Mouse (Mus musculus) cortical plate, adult 2 months (tissue): Measurements from ENCODE around the gene Gpd1l.

Source experiments
- CTCF ChIP-seq: fragments of 200-500 bp; IDR thresholded peaks from 2 replicates; pipeline ENCODE4 v1.5.1; 2011; ENCODE audit warnings: mild to moderate bottlenecking, control low read depth, low read length; ENCODE audit not compliant: insufficient read depth; ENCODE audit errors: extremely low read depth
- POLR2A ChIP-seq: fragments of 200-500 bp; IDR thresholded peaks from 2 replicates; pipeline ENCODE4 v1.6.1; 2011; ENCODE audit warnings: mild to moderate bottlenecking, low read length, control low read depth; ENCODE audit not compliant: insufficient read depth; ENCODE audit errors: extremely low read depth

DNA sequence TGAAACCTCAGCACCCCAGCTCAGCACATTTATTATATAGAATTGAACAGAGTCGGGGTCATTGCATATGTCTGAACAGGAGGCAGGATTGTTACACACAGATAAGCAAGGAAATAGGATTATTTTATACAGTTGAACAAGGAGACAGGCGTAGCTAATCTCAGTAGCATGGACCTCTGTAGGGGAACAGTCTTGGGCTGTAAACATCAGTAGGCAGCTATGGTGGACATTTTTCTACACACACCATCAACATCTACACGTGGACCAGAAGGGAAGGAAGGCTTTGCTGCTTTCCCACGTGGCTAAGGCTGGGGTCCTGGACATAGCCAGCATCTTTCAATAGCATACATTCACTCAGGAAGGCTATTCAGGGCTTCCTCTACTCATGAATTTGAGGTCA lies 37.9 kb downstream of the Gpd1l start:
- no peak for TF ChIP-seq CTCF
- no peak for TF ChIP-seq POLR2A
